Mouse (Mus musculus): ENCODE measurements around the gene Col28a1. TPM values are rescaled to one million over a fixed set of nuclear protein-coding genes. Genes with fewer than 3 reads are reported as not detected.
A peak's percentile ranks its signal among the peaks of the same experiment; 100 is the strongest.
"Not testable (repeated sequence)": the region's sequence is repeated elsewhere in the genome, so short reads cannot be mapped to it uniquely, and the experiment has no call there.

The Col28a1 gene
- polyA plus RNA-seq, 1 experiment, result 0.12 TPM

DNA sequence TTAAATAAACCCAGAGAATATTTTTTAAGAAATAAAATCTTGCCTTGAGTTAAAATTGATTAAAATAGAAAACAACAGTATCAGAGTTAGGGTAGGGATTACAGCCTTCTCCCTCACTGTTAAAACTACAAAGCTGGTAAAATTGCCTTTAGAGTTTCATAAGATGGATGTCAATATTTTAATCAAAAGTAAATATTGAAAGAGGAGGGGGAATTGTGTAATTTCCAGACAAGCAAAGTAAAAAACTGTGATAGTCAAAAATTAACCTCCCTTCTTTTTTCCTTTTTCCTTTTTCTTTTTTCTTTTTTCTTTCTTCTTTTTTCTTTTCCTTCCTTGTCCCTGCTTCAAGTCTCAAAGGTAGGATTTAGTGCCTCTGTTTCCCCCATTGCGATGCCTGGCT is 146.6 kb downstream of the Col28a1 start:
- DNase-seq (ENCODE audit: low read depth in 1 of 2, low spot score in 2 of 2), result no peak
- no peak overlapping the region for H3K27ac ChIP-seq (ENCODE audit: insufficient read depth, low read length)
- H3K4me1 ChIP-seq (ENCODE audit: control insufficient read depth, insufficient read depth, insufficient read length), result no peaks in the 10 kb centered on the region
- no peak for TF ChIP-seq POLR2A (IDR thresholded peaks at IDR 0.05; ENCODE audit: low read depth, low read length)
- no peak for TF ChIP-seq CTCF (IDR thresholded peaks at IDR 0.05; ENCODE audit: extremely low read depth, insufficient read depth, insufficient read length, insufficient replicate concordance)
- H3K27me3 ChIP-seq (ENCODE audit: control insufficient read depth, insufficient read depth, low read length), result no peaks in the 10 kb centered on the region
- 85% methylated on average over 1 of the region's 1 CpGs for WGBS
- no peaks in the 10 kb centered on the region for H3K36me3 ChIP-seq (ENCODE audit: control insufficient read depth, insufficient read depth, low read length)
- H3K4me3 ChIP-seq (ENCODE audit: extremely low read depth, insufficient read depth, insufficient read length), result no peak overlapping the region

DNA sequence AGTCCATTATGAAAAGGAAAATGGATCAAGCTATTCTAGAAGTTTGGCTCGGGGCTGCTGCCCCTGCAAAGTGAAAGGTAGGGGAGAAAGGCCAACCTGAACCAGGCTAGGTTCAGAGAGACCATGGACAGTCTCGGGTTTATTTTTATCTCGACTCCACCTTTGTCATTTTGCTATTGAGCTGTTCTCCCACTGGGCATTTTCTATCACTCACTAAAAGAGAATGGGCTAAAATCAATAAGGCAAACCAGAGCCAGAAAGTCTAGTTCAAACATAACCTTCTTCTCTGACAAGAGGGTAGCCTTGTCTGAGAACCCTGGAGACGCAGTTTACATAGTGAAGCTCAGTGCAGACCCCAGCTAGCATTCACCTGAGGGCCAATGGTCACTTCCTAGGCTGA is 163.7 kb downstream of the Col28a1 start:
- Histone ChIP-seq H3K36me3 (ENCODE audit: control insufficient read depth, insufficient read depth, low read length) (no peaks in the 10 kb centered on the region), H3K27me3 (ENCODE audit: control insufficient read depth, insufficient read depth, low read length) (no peaks in the 10 kb centered on the region), H3K27ac (ENCODE audit: insufficient read depth, low read length) (no peak overlapping the region), H3K4me3 (ENCODE audit: extremely low read depth, insufficient read depth, insufficient read length) (no peak overlapping the region), H3K4me1 (ENCODE audit: control insufficient read depth, insufficient read depth, insufficient read length) (no peaks in the 10 kb centered on the region)
- TF ChIP-seq POLR2A (IDR thresholded peaks at IDR 0.05; ENCODE audit: low read depth, low read length) (no peak), CTCF (IDR thresholded peaks at IDR 0.05; ENCODE audit: extremely low read depth, insufficient read depth, insufficient read length, insufficient replicate concordance) (no peak)
- 86% methylated on average over 4 of the region's 4 CpGs for WGBS
- DNase-seq (ENCODE audit: low read depth in 1 of 2, low spot score in 2 of 2), result no peak

DNA sequence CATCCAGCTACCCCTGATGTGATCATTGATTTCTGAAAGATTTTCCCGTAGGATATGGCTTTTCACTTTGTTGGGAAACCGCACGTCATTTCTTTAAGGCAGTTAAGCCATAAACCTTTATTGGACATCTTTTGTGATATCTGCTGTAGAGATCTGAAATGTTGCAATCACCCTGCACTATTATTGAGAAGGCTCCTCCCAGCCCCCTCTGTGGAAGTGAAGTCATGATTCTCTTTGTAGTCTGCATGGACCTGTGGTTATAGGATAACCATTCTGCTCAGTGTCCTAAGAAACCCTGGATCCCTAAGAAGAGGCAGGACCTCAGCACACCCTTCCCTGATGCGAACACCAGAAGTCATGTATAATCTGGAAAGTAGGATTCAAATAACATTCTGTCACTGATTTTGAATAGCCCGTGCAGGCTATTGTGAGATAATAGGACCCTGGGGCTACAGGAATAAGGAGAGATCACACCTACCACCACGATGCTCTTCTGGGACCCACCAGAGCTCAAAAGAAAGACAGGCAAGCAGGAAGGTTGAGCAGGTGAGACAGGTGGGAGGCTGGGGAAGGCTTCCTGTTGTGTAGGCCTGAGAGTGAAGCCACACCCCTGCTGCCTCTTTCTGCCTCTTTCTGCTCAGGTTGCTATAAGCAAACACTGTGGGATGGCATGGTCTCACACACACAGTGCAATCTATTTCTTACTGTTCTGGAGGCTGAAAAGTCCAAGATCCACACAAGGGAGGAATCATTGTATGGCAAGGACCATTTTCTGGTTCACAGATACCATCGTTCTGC is 166.9 kb downstream of the Col28a1 start:
- H3K4me3 ChIP-seq (ENCODE audit: extremely low read depth, insufficient read depth, insufficient read length), result no peak overlapping the region
- 91% methylated on average over 7 of the region's 7 CpGs for WGBS
- no peak for DNase-seq (ENCODE audit: low read depth in 1 of 2, low spot score in 2 of 2)
- H3K4me1 ChIP-seq (ENCODE audit: control insufficient read depth, insufficient read depth, insufficient read length), result no peaks in the 10 kb centered on the region
- no peaks in the 10 kb centered on the region for H3K36me3 ChIP-seq (ENCODE audit: control insufficient read depth, insufficient read depth, low read length)
- no peak for TF ChIP-seq POLR2A (IDR thresholded peaks at IDR 0.05; ENCODE audit: low read depth, low read length)
- TF ChIP-seq CTCF (IDR thresholded peaks at IDR 0.05; ENCODE audit: extremely low read depth, insufficient read depth, insufficient read length, insufficient replicate concordance), result no peak
- H3K27me3 ChIP-seq (ENCODE audit: control insufficient read depth, insufficient read depth, low read length), result no peaks in the 10 kb centered on the region
- no peak overlapping the region for H3K27ac ChIP-seq (ENCODE audit: insufficient read depth, low read length)

DNA sequence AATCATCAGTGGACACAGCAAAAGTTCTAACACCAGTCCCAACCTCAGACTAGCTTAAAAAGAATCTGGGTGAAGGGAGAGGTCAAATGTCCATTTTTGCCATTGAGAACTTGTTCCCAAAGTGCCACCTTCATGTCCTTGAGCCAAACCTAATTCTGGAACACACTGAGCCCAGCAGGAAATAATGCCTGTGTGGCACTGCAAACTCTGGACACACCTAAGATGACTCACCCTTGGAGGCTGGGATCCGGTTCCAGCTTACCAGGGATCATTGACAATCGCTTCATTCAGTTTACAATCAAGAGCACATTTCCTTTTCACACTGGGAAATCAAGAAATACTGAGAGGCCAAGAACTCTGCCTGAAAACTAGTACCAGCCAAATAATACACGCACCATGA is 168.9 kb downstream of the Col28a1 start:
- Histone ChIP-seq H3K4me1 (ENCODE audit: control insufficient read depth, insufficient read depth, insufficient read length) (no peaks in the 10 kb centered on the region), H3K27me3 (ENCODE audit: control insufficient read depth, insufficient read depth, low read length) (no peaks in the 10 kb centered on the region), H3K36me3 (ENCODE audit: control insufficient read depth, insufficient read depth, low read length) (no peaks in the 10 kb centered on the region), H3K27ac (ENCODE audit: insufficient read depth, low read length) (no peak overlapping the region), H3K4me3 (ENCODE audit: extremely low read depth, insufficient read depth, insufficient read length) (no peak overlapping the region)
- no peak for TF ChIP-seq CTCF (IDR thresholded peaks at IDR 0.05; ENCODE audit: extremely low read depth, insufficient read depth, insufficient read length, insufficient replicate concordance)
- TF ChIP-seq POLR2A (IDR thresholded peaks at IDR 0.05; ENCODE audit: low read depth, low read length), result no peak
- 80% methylated on average over 3 of the region's 3 CpGs for WGBS
- no peak for DNase-seq (ENCODE audit: low read depth in 1 of 2, low spot score in 2 of 2)

DNA sequence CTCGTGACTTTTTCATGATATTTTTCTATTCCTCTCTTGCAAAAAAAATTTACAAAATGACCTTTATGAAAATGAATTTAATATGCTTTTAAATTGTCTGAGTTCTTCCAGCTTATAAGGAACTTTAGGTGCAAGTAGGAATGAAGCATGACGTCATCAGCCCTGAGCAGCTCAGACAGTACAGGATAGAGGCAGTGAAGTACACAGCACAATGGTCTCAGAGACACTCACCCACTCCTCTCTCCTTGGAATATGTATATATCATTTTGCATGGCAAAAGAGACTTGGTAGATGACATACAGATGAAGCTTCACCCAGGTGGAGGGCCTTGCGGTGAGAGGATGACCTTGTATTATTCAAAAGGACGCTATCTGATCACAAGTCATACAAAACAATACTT is 197.7 kb downstream of the Col28a1 start:
- TF ChIP-seq CTCF (IDR thresholded peaks at IDR 0.05; ENCODE audit: extremely low read depth, insufficient read depth, insufficient read length, insufficient replicate concordance), result no peak
- TF ChIP-seq POLR2A (IDR thresholded peaks at IDR 0.05; ENCODE audit: low read depth, low read length), result no peak
- Histone ChIP-seq H3K4me3 (ENCODE audit: extremely low read depth, insufficient read depth, insufficient read length) (no peak overlapping the region), H3K27me3 (ENCODE audit: control insufficient read depth, insufficient read depth, low read length) (no peaks in the 10 kb centered on the region), H3K36me3 (ENCODE audit: control insufficient read depth, insufficient read depth, low read length) (no peaks in the 10 kb centered on the region), H3K27ac (ENCODE audit: insufficient read depth, low read length) (no peak overlapping the region), H3K4me1 (ENCODE audit: control insufficient read depth, insufficient read depth, insufficient read length) (no peaks in the 10 kb centered on the region)
- no peak for DNase-seq (ENCODE audit: low read depth in 1 of 2, low spot score in 2 of 2)
- WGBS, result 90% methylated on average over 4 of the region's 4 CpGs

DNA sequence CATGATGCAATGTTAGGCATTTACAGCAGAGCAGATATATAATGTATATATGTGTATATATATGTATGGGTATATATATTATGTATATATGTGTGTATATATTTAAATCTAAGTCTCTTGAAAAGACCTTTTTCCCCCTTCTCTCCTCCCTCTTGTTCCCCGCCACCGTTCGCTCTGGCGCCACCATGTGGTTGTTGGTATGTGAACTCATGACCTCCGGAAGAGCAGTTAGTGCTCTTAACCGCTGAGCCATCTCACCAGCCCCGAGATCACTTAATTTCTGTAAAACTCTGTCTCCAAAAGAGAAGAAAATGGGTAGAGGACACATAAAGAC is 208.8 kb downstream of the Col28a1 start:
- peak; percentile 8 to 57 for DNase-seq (ENCODE audit: low read depth in 1 of 2, low spot score in 2 of 2)
- Histone ChIP-seq H3K4me1 (ENCODE audit: control insufficient read depth, insufficient read depth, insufficient read length) (no peaks in the 10 kb centered on the region), H3K4me3 (ENCODE audit: extremely low read depth, insufficient read depth, insufficient read length) (no peak overlapping the region), H3K36me3 (ENCODE audit: control insufficient read depth, insufficient read depth, low read length) (no peaks in the 10 kb centered on the region), H3K27ac (ENCODE audit: insufficient read depth, low read length) (no peak overlapping the region), H3K27me3 (ENCODE audit: control insufficient read depth, insufficient read depth, low read length) (no peaks in the 10 kb centered on the region; the same call in 1 of the 2 replicates)
- 18% methylated on average over 7 of the region's 7 CpGs for WGBS
- TF ChIP-seq POLR2A (IDR thresholded peaks at IDR 0.05; ENCODE audit: low read depth, low read length) (no peak), CTCF (IDR thresholded peaks at IDR 0.05; ENCODE audit: extremely low read depth, insufficient read depth, insufficient read length, insufficient replicate concordance) (peak; percentile 57; the same call in 1 of the 2 replicates)

DNA sequence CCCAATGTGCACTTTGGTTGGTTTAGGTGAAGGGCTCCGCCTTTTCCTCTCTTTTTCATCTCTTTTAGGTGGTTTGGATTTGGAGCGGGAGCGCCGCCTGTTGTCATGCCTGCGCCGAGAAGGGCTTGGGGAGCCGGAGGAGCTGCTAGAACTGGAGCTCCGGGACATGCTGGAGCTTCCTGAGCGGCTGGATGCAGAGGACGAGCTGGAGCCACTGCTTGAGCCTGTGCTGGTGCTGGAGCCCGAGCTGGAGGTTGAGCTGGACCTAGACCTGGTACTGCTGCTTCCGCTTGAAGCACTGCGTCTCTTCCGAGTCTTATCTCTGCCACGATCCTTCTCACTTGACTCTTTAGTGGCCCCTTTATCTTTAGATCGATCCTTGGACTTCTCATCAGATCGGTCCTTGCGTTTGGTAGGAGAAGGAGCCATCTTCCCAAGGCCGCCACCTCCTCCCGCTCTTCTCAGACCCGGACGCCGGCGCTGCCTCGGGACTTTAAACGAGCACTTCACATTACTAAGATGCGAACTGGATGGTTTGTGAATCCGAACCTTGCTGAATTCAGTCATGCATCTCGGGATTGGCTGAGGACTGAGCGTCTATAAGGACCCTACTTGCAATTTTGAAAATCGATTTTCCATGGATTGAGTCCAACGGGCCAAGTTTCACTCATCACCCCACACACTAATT is 209.3 kb downstream of the Col28a1 start:
- peak overlapping the region; percentile 14; the same call in 1 of the 2 replicates for H3K4me3 ChIP-seq (ENCODE audit: extremely low read depth, insufficient read depth, insufficient read length)

More for the DNA sequence above, 209.3 kb downstream of the Col28a1 start:
- not testable (repeated sequence) for H3K4me1 ChIP-seq (ENCODE audit: control insufficient read depth, insufficient read depth, insufficient read length); H3K27me3 ChIP-seq (ENCODE audit: control insufficient read depth, insufficient read depth, low read length); H3K36me3 ChIP-seq (ENCODE audit: control insufficient read depth, insufficient read depth, low read length); H3K27ac ChIP-seq (ENCODE audit: insufficient read depth, low read length); DNase-seq (ENCODE audit: low read depth in 1 of 2, low spot score in 2 of 2)
- 59% methylated on average over 32 of the region's 32 CpGs for WGBS
